Mouse (Mus musculus) layer of hippocampus, postnatal 25 days (tissue): ENCODE results near the gene Thsd4. TPM values are rescaled to one million over a fixed set of nuclear protein-coding genes. Genes with fewer than 3 reads are reported as not detected.
"Not testable (repeated sequence)": the region's sequence is repeated elsewhere in the genome, so short reads cannot be mapped to it uniquely, and the experiment has no call there.

ENCODE experiments used
- DNase-seq, 2 experiments: peaks; one replicate each; pipeline ENCODE4 v3.0.0; 2022; ENCODE audit warnings: mixed read lengths in 2 of 2, low spot score in 1 of 2; ENCODE audit errors: extremely low spot score in 1 of 2
- total RNA-seq, 2 experiments: library from RNA; stranded (reverse); gene quantifications; 2 replicates each; pipeline ENCODE4 v1.2.3; 2021

Thsd4 gene
- total RNA-seq, 2 experiments from 2014 or later = 23.5 to 24.6 TPM

DNA sequence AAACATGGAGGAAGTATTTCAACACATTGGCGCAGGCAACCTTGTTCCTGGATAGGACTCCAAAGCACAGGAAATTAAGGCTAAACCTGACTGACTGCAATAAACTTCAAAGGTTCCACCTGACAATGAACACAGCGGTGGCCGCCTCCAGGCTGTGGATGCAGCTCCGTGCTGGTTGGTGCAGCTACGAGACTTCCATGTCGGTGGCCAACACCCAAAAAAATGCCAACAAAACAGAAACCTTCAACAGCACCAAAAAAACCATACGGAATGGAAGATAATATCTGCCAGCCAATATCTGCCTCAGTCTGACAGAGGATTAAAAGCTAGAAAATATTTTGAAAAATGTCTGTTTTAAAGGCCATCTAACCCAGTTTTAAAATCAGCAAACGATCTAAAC is 583.3 kb downstream of the Thsd4 start:
- no peak for DNase-seq

DNA sequence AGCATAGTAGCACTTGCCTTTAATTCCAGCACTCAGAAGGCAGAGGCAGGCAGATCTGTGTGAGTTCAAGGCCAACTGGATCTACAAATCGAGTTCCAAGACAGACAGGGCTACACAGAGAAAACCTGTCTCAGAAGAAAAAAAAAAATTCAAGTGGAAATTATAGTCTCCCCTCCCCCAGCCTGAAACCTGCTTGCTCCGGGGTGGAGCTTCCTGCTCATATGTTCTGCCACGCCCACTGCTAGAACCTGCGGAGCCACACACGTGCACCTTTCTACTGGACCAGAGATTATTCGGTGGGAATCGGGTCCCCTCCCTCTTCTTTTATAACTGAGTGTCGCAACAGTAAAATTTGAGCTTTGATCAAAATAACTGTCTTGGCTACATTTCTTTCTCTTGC is 586.0 kb downstream of the Thsd4 start:
- not testable (repeated sequence) for DNase-seq

DNA sequence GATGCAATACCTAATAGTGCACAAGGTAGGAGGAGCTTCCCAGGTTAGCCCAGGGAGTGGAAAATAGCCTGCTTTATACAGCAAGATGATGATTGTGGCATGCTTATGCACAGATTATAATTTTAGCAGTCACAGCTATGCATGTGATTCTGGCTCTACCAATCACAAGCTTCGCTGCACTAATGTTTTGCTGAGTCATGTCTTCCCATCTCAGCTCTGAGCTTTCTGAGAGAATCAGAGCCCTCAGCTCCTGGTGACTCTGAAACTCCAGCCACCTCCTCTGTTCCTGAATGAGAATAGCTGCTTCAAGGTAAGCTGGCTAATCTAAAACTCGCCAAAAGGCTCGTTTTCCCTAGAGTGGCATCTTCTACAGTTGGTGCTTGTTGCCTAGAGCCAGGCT is 591.6 kb downstream of the Thsd4 start:
- no peak for DNase-seq

Other genes starting within 250 kb of the Thsd4 start
- 10 to 100 TPM; 57.2 to 60.3 TPM for gene Lrrc49, start 166.1 kb upstream of the Thsd4 start, total RNA-seq
- gene Larp6, start 190.9 kb upstream of the Thsd4 start, total RNA-seq = 10 to 100 TPM; 36.2 to 38.6 TPM